Mouse (Mus musculus): ENCODE results near the gene Sergef. TPM values are rescaled to one million over a fixed set of nuclear protein-coding genes. Genes with fewer than 3 reads are reported as not detected.

Gene Sergef
- polyA plus RNA-seq, 1 experiment from 2014 or later = 21.1 TPM

- ATAC-seq (ENCODE audit: low FRiP score, low read depth) = no peak
- no peak overlapping the region for H3K4me3 ChIP-seq
- peaks cover 7% of the 10 kb centered on the region; the same call in 1 of the 2 replicates for H3K36me3 ChIP-seq
- no peaks in the 10 kb centered on the region for H3K9me3 ChIP-seq
- 80% methylated on average over 10 of the region's 10 CpGs for WGBS
- H3K4me1 ChIP-seq = no peaks in the 10 kb centered on the region
- H3K4me2 ChIP-seq (replicated peaks) = no peak overlapping the region
- H3K27ac ChIP-seq = no peak overlapping the region
- H3K27me3 ChIP-seq (replicated peaks) = no peaks in the 10 kb centered on the region
- no peak overlapping the region for H3K9ac ChIP-seq
These were observed 26.5 kb downstream of the Sergef start for GRCm38 (mm10) chr7:46613091-46613490.

GRCm38 (mm10) chr7:46612421-46612937 is 27.1 kb downstream of the Sergef start:
- WGBS = 74% methylated on average over 6 of the region's 6 CpGs

GRCm38 (mm10) chr7:46611970-46612369 is 27.6 kb downstream of the Sergef start:
- Histone ChIP-seq H3K27me3 (replicated peaks) (no peaks in the 10 kb centered on the region), H3K36me3 (peaks cover 7% of the 10 kb centered on the region; the same call in 1 of the 2 replicates), H3K4me3 (no peak overlapping the region), H3K27ac (no peak overlapping the region), H3K9ac (0 out of 2 replicates have a peak overlapping the region, but pooled peaks have one; percentile 13), H3K4me1 (no peaks in the 10 kb centered on the region), H3K4me2 (replicated peaks) (no peak overlapping the region), H3K9me3 (no peaks in the 10 kb centered on the region)
- ATAC-seq (ENCODE audit: low FRiP score, low read depth) = no peak
- 89% methylated on average over 9 of the region's 9 CpGs for WGBS

More at GRCm38 (mm10) chr7:46612421-46612937, 27.1 kb downstream of the Sergef start:
- no peak overlapping the region for H3K4me2 ChIP-seq (replicated peaks)
- H3K36me3 ChIP-seq = peaks cover 7% of the 10 kb centered on the region; the same call in 1 of the 2 replicates
- no peak overlapping the region for H3K27ac ChIP-seq
- H3K27me3 ChIP-seq (replicated peaks) = no peaks in the 10 kb centered on the region
- H3K4me1 ChIP-seq = no peaks in the 10 kb centered on the region
- H3K4me3 ChIP-seq = no peak overlapping the region
- no peaks in the 10 kb centered on the region for H3K9me3 ChIP-seq
- no peak for ATAC-seq (ENCODE audit: low FRiP score, low read depth)
- H3K9ac ChIP-seq = no peak overlapping the region

GRCm38 (mm10) chr7:46609317-46609716 is 30.3 kb downstream of the Sergef start:
- H3K36me3 ChIP-seq = peaks cover 10% of the 10 kb centered on the region; the same call in 1 of the 2 replicates
- no peak overlapping the region for H3K9ac ChIP-seq
- H3K27ac ChIP-seq = no peak overlapping the region
- H3K4me3 ChIP-seq = no peak overlapping the region
- no peak overlapping the region for H3K4me2 ChIP-seq (replicated peaks)
- no peak for ATAC-seq (ENCODE audit: low FRiP score, low read depth)
- WGBS = 91% methylated on average over 4 of the region's 4 CpGs
- no peaks in the 10 kb centered on the region for H3K9me3 ChIP-seq
- no peaks in the 10 kb centered on the region for H3K27me3 ChIP-seq (replicated peaks)
- no peaks in the 10 kb centered on the region for H3K4me1 ChIP-seq

- H3K27me3 ChIP-seq (replicated peaks) = no peaks in the 10 kb centered on the region
- H3K9ac ChIP-seq = no peak overlapping the region
- peak; percentile 54; the same call in 1 of the 2 replicates for ATAC-seq (ENCODE audit: low FRiP score, low read depth)
- peaks cover under 1% of the 10 kb centered on the region; the same call in 1 of the 2 replicates for H3K4me1 ChIP-seq
- no peak overlapping the region for H3K4me3 ChIP-seq
- no peak overlapping the region for H3K27ac ChIP-seq
- no peaks in the 10 kb centered on the region for H3K9me3 ChIP-seq
- H3K4me2 ChIP-seq (replicated peaks) = no peak overlapping the region
- peaks cover 8% of the 10 kb centered on the region; the same call in 1 of the 2 replicates for H3K36me3 ChIP-seq
- 61% methylated on average over 11 of the region's 11 CpGs for WGBS
These were observed 32.1 kb downstream of the Sergef start for GRCm38 (mm10) chr7:46607428-46608055.

- 68% methylated on average over 8 of the region's 8 CpGs for WGBS
- H3K4me3 ChIP-seq = no peak overlapping the region
- peaks cover 6% of the 10 kb centered on the region; the same call in 1 of the 2 replicates for H3K36me3 ChIP-seq
- ATAC-seq (ENCODE audit: low FRiP score, low read depth) = no peak
- no peaks in the 10 kb centered on the region for H3K9me3 ChIP-seq
- H3K9ac ChIP-seq = no peak overlapping the region
- no peak overlapping the region for H3K27ac ChIP-seq
- no peaks in the 10 kb centered on the region for H3K27me3 ChIP-seq (replicated peaks)
- H3K4me2 ChIP-seq (replicated peaks) = no peak overlapping the region
- H3K4me1 ChIP-seq = peaks cover 6% of the 10 kb centered on the region
These were observed 32.6 kb downstream of the Sergef start for GRCm38 (mm10) chr7:46607031-46607426.

- peaks cover 6% of the 10 kb centered on the region; the same call in 1 of the 2 replicates for H3K36me3 ChIP-seq
- ATAC-seq (ENCODE audit: low FRiP score, low read depth) = peak; percentile 66
- WGBS = 79% methylated on average over 7 of the region's 7 CpGs
- H3K4me3 ChIP-seq = no peak overlapping the region
- H3K4me2 ChIP-seq (replicated peaks) = no peak overlapping the region
- no peak overlapping the region for H3K27ac ChIP-seq
- H3K9me3 ChIP-seq = no peaks in the 10 kb centered on the region
- no peaks in the 10 kb centered on the region for H3K27me3 ChIP-seq (replicated peaks)
- peaks cover 9% of the 10 kb centered on the region for H3K4me1 ChIP-seq
- H3K9ac ChIP-seq = no peak overlapping the region
These were observed 33.1 kb downstream of the Sergef start for GRCm38 (mm10) chr7:46606391-46607030.

- WGBS = 90% methylated on average over 7 of the region's 7 CpGs
- no peak overlapping the region for H3K4me2 ChIP-seq (replicated peaks)
- H3K9me3 ChIP-seq = no peaks in the 10 kb centered on the region
- H3K27me3 ChIP-seq (replicated peaks) = no peaks in the 10 kb centered on the region
- H3K4me1 ChIP-seq = peaks cover 14% of the 10 kb centered on the region
- H3K27ac ChIP-seq = no peak overlapping the region
- H3K4me3 ChIP-seq = no peak overlapping the region
- H3K9ac ChIP-seq = no peak overlapping the region
- 0 out of 2 replicates have a peak, but pooled peaks cover 3% of the 10 kb centered on the region for H3K36me3 ChIP-seq
- ATAC-seq (ENCODE audit: low FRiP score, low read depth) = no peak
These were observed 36.6 kb downstream of the Sergef start for GRCm38 (mm10) chr7:46603051-46603450.

- Histone ChIP-seq H3K27ac (no peak overlapping the region), H3K27me3 (replicated peaks) (no peaks in the 10 kb centered on the region), H3K4me3 (no peak overlapping the region), H3K4me1 (peaks cover 14% of the 10 kb centered on the region), H3K9me3 (no peaks in the 10 kb centered on the region), H3K36me3 (0 out of 2 replicates have a peak, but pooled peaks cover 3% of the 10 kb centered on the region), H3K4me2 (replicated peaks) (no peak overlapping the region), H3K9ac (no peak overlapping the region)
- peak; percentile 61 for ATAC-seq (ENCODE audit: low FRiP score, low read depth)
- 40% methylated on average over 4 of the region's 4 CpGs for WGBS
These were observed 37.5 kb downstream of the Sergef start for GRCm38 (mm10) chr7:46602079-46602478.

- no peak overlapping the region for H3K4me3 ChIP-seq
- H3K4me1 ChIP-seq = peaks cover 14% of the 10 kb centered on the region
- H3K27me3 ChIP-seq (replicated peaks) = no peaks in the 10 kb centered on the region
- no peak overlapping the region for H3K27ac ChIP-seq
- ATAC-seq (ENCODE audit: low FRiP score, low read depth) = no peak
- 0 out of 2 replicates have a peak, but pooled peaks cover 3% of the 10 kb centered on the region for H3K36me3 ChIP-seq
- H3K4me2 ChIP-seq (replicated peaks) = no peak overlapping the region
- no peak overlapping the region for H3K9ac ChIP-seq
- no peaks in the 10 kb centered on the region for H3K9me3 ChIP-seq
- WGBS = 65% methylated on average over 5 of the region's 5 CpGs
These were observed 38.5 kb downstream of the Sergef start for GRCm38 (mm10) chr7:46601097-46601496.

GRCm38 (mm10) chr7:46597006-46597405 is 42.6 kb downstream of the Sergef start:
- no peak overlapping the region for H3K27ac ChIP-seq
- H3K4me1 ChIP-seq = peaks cover 8% of the 10 kb centered on the region
- WGBS = 94% methylated on average over 2 of the region's 2 CpGs
- H3K9ac ChIP-seq = no peak overlapping the region
- H3K36me3 ChIP-seq = no peaks in the 10 kb centered on the region
- no peaks in the 10 kb centered on the region for H3K27me3 ChIP-seq (replicated peaks)
- H3K9me3 ChIP-seq = no peaks in the 10 kb centered on the region
- no peak overlapping the region for H3K4me3 ChIP-seq
- no peak for ATAC-seq (ENCODE audit: low FRiP score, low read depth)
- no peak overlapping the region for H3K4me2 ChIP-seq (replicated peaks)

- H3K4me1 ChIP-seq = no peaks in the 10 kb centered on the region
- H3K9ac ChIP-seq = no peak overlapping the region
- no peak for ATAC-seq (ENCODE audit: low FRiP score, low read depth)
- H3K4me3 ChIP-seq = no peak overlapping the region
- H3K27ac ChIP-seq = no peak overlapping the region
- whole genome bisulfite sequencing = 92% methylated on average over 7 of the region's 7 CpGs
- no peaks in the 10 kb centered on the region for H3K27me3 ChIP-seq (replicated peaks)
- no peaks in the 10 kb centered on the region for H3K9me3 ChIP-seq
- H3K4me2 ChIP-seq (replicated peaks) = no peak overlapping the region
- H3K36me3 ChIP-seq = no peaks in the 10 kb centered on the region
These were observed 48.1 kb downstream of the Sergef start for GRCm38 (mm10) chr7:46591546-46591945.
